Mouse (Mus musculus): Measurements from ENCODE around the gene Ghdc.

GRCm38 (mm10) chr11:100769980-100770379 is 777 bp downstream of the Ghdc start:
- TF ChIP-seq CTCF (IDR thresholded peaks at IDR 0.05; ENCODE audit: control insufficient read depth, insufficient read depth, insufficient read length) = no peak
- TF ChIP-seq USF1 (IDR thresholded peaks at IDR 0.05; ENCODE audit: low read depth) = no peak
- no peak for TF ChIP-seq FOSL1 (IDR thresholded peaks at IDR 0.05; ENCODE audit: insufficient read depth, low read length, poor library complexity, severe bottlenecking)
- TF ChIP-seq MYOD1 (IDR thresholded peaks at IDR 0.05; ENCODE audit: control insufficient read depth, insufficient read length, low read depth) = no peak
- no peak for TF ChIP-seq MYOG (IDR thresholded peaks at IDR 0.05; ENCODE audit: control insufficient read depth, extremely low read depth, insufficient read length)
